Mouse (Mus musculus): Measurements from ENCODE around the gene Mroh7. TPM values are rescaled to one million over a fixed set of nuclear protein-coding genes. Genes with fewer than 3 reads are reported as not detected.

The Mroh7 gene
- polyA plus RNA-seq, 1 experiment, result 17.2 TPM

- TF ChIP-seq CTCF (IDR thresholded peaks at IDR 0.05; ENCODE audit: extremely low read depth, insufficient read length, insufficient replicate concordance, low read depth, low read length), result no peak
- TF ChIP-seq POLR2A (IDR thresholded peaks at IDR 0.05; ENCODE audit: low read depth, low read length), result no peak
Measured at GRCm38 (mm10) chr4:106703956-106704355, 26.8 kb downstream of the Mroh7 start.

GRCm38 (mm10) chr4:106700798-106701197, 29.9 kb downstream of the Mroh7 start:
- 12% methylated on average over 4 of the region's 4 CpGs for WGBS
- Histone ChIP-seq H3K36me3 (ENCODE audit: control insufficient read depth, insufficient read depth, low read length) (no peaks in the 10 kb centered on the region), H3K27ac (ENCODE audit: insufficient read depth, low read depth, low read length) (no peak overlapping the region), H3K4me3 (ENCODE audit: low read depth, low read length) (no peak overlapping the region), H3K27me3 (ENCODE audit: control insufficient read depth, insufficient read depth, low read length) (no peaks in the 10 kb centered on the region), H3K4me1 (ENCODE audit: control insufficient read depth, insufficient read depth, insufficient read length, low read length) (peaks cover 9% of the 10 kb centered on the region)
- no peak for TF ChIP-seq CTCF (IDR thresholded peaks at IDR 0.05; ENCODE audit: extremely low read depth, insufficient read length, insufficient replicate concordance, low read depth, low read length)
- TF ChIP-seq POLR2A (IDR thresholded peaks at IDR 0.05; ENCODE audit: low read depth, low read length), result no peak

More at GRCm38 (mm10) chr4:106703956-106704355, 26.8 kb downstream of the Mroh7 start:
- Histone ChIP-seq H3K27ac (ENCODE audit: insufficient read depth, low read depth, low read length) (no peak overlapping the region), H3K27me3 (ENCODE audit: control insufficient read depth, insufficient read depth, low read length) (no peaks in the 10 kb centered on the region), H3K36me3 (ENCODE audit: control insufficient read depth, insufficient read depth, low read length) (no peaks in the 10 kb centered on the region), H3K4me3 (ENCODE audit: low read depth, low read length) (no peak overlapping the region), H3K4me1 (ENCODE audit: control insufficient read depth, insufficient read depth, insufficient read length, low read length) (peaks cover 14% of the 10 kb centered on the region)
- WGBS, result 83% methylated on average over 10 of the region's 10 CpGs

GRCm38 (mm10) chr4:106699989-106700388, 30.7 kb downstream of the Mroh7 start:
- no peak overlapping the region for H3K27ac ChIP-seq (ENCODE audit: insufficient read depth, low read depth, low read length)
- WGBS, result 16% methylated on average over 9 of the region's 9 CpGs
- TF ChIP-seq POLR2A (IDR thresholded peaks at IDR 0.05; ENCODE audit: low read depth, low read length) (no peak), CTCF (IDR thresholded peaks at IDR 0.05; ENCODE audit: extremely low read depth, insufficient read length, insufficient replicate concordance, low read depth, low read length) (peak; percentile 58; the same call in 1 of the 2 replicates)

GRCm38 (mm10) chr4:106693841-106694430, 36.8 kb downstream of the Mroh7 start:
- Histone ChIP-seq H3K27me3 (ENCODE audit: control insufficient read depth, insufficient read depth, low read length) (no peaks in the 10 kb centered on the region), H3K4me3 (ENCODE audit: low read depth, low read length) (no peak overlapping the region), H3K36me3 (ENCODE audit: control insufficient read depth, insufficient read depth, low read length) (no peaks in the 10 kb centered on the region), H3K4me1 (ENCODE audit: control insufficient read depth, insufficient read depth, insufficient read length, low read length) (peaks cover 2% of the 10 kb centered on the region; the same call in 1 of the 2 replicates), H3K27ac (ENCODE audit: insufficient read depth, low read depth, low read length) (no peak overlapping the region)
- TF ChIP-seq POLR2A (IDR thresholded peaks at IDR 0.05; ENCODE audit: low read depth, low read length), result no peak
- TF ChIP-seq CTCF (IDR thresholded peaks at IDR 0.05; ENCODE audit: extremely low read depth, insufficient read length, insufficient replicate concordance, low read depth, low read length), result no peak
- WGBS, result 76% methylated on average over 15 of the region's 15 CpGs

More at GRCm38 (mm10) chr4:106699989-106700388, 30.7 kb downstream of the Mroh7 start:
- H3K4me1 ChIP-seq (ENCODE audit: control insufficient read depth, insufficient read depth, insufficient read length, low read length), result peaks cover 9% of the 10 kb centered on the region; the same call in 1 of the 2 replicates
- H3K27me3 ChIP-seq (ENCODE audit: control insufficient read depth, insufficient read depth, low read length), result no peaks in the 10 kb centered on the region
- H3K36me3 ChIP-seq (ENCODE audit: control insufficient read depth, insufficient read depth, low read length), result no peaks in the 10 kb centered on the region
- H3K4me3 ChIP-seq (ENCODE audit: low read depth, low read length), result no peak overlapping the region

DNA sequence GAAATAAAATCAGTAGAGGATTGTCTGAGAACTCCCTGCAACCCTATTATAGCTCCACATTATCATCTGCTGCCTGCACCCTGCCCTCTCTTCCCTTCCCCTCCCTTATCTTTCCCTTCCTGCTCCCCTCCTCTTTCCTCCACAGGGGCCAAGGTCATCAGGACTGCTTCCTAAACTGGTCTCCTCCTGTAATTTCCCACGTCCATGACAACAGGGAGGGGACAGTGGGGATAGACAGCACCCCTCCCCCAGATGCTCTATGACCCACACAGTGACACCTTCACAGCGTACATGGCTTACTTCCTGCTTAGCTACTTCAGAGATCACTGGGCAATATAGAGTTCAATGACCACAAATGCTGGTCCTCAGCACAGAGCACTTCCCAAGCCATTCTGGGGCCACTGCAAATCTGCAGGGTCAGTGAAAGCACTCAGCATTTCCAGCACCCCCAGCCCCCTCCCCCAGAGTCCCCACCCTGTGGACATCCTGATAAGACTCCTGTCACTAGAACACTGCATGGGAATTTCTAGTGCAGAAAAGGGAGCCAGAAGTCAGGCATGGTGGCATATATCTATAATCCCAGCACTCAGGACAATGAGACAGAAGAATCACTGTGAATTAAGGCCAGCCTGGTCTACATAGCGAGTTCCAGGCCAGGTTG, 42.0 kb downstream of the Mroh7 start:
- H3K27ac ChIP-seq (ENCODE audit: insufficient read depth, low read depth, low read length), result peak overlapping the region; percentile 77
- 23% methylated on average over 3 of the region's 3 CpGs for WGBS
- TF ChIP-seq POLR2A (IDR thresholded peaks at IDR 0.05; ENCODE audit: low read depth, low read length) (no peak), CTCF (IDR thresholded peaks at IDR 0.05; ENCODE audit: extremely low read depth, insufficient read length, insufficient replicate concordance, low read depth, low read length) (no peak)

DNA sequence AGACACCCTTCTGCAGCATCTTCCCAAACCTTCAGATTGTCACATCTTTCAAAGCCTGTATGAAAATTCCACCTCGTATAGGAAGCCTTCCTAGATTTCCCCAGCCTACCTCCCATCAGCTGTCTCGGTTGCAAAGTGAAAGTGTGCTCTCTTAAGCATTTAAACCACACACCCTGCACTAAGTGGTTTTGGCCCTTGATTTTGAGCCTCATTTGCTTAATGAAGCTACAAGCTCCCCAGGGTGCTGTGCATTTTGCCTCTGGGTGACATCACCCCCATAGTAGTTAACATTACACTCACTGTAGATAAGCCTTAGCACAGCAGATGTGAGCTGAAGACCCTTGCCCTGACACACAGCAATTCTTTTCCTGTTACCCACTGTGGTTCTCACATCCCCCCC, 49.8 kb downstream of the Mroh7 start:
- Histone ChIP-seq H3K27me3 (ENCODE audit: control insufficient read depth, insufficient read depth, low read length) (no peaks in the 10 kb centered on the region), H3K4me3 (ENCODE audit: low read depth, low read length) (no peak overlapping the region), H3K36me3 (ENCODE audit: control insufficient read depth, insufficient read depth, low read length) (peaks cover 10% of the 10 kb centered on the region), H3K27ac (ENCODE audit: insufficient read depth, low read depth, low read length) (no peak overlapping the region), H3K4me1 (ENCODE audit: control insufficient read depth, insufficient read depth, insufficient read length, low read length) (peaks cover 2% of the 10 kb centered on the region; the same call in 1 of the 2 replicates)
- no peak for TF ChIP-seq POLR2A (IDR thresholded peaks at IDR 0.05; ENCODE audit: low read depth, low read length)
- 23% methylated on average over 2 of the region's 2 CpGs for WGBS

More for the DNA sequence above, 42.0 kb downstream of the Mroh7 start:
- no peaks in the 10 kb centered on the region for H3K36me3 ChIP-seq (ENCODE audit: control insufficient read depth, insufficient read depth, low read length)
- no peaks in the 10 kb centered on the region for H3K27me3 ChIP-seq (ENCODE audit: control insufficient read depth, insufficient read depth, low read length)
- no peak overlapping the region for H3K4me3 ChIP-seq (ENCODE audit: low read depth, low read length)
- peaks cover 7% of the 10 kb centered on the region; the same call in 1 of the 2 replicates for H3K4me1 ChIP-seq (ENCODE audit: control insufficient read depth, insufficient read depth, insufficient read length, low read length)

DNA sequence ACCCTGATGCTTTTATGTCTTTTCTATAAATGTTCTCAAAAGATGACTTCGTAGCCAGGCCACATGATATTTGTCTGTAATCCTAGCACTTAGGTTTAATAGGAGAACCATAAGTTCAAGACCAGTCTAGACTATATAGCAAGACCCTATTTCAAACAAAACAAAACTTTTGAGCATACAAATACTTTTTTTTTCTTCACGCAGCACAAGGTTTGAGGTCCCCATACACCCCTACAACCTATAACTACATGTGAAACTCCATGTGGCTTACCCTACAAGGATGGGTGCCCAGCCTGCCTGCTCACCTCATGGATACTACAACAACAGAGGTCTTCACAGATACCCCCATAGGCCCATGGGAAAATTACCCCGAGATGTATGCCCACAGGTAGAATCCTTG, 51.6 kb downstream of the Mroh7 start:
- 39% methylated on average over 3 of the region's 3 CpGs for WGBS
- no peak overlapping the region for H3K4me3 ChIP-seq (ENCODE audit: low read depth, low read length)

More for the DNA sequence above, 51.6 kb downstream of the Mroh7 start:
- no peak overlapping the region for H3K27ac ChIP-seq (ENCODE audit: insufficient read depth, low read depth, low read length)
- H3K4me1 ChIP-seq (ENCODE audit: control insufficient read depth, insufficient read depth, insufficient read length, low read length), result no peaks in the 10 kb centered on the region
- H3K27me3 ChIP-seq (ENCODE audit: control insufficient read depth, insufficient read depth, low read length), result no peaks in the 10 kb centered on the region
- no peak for TF ChIP-seq POLR2A (IDR thresholded peaks at IDR 0.05; ENCODE audit: low read depth, low read length)
- no peak for TF ChIP-seq CTCF (IDR thresholded peaks at IDR 0.05; ENCODE audit: extremely low read depth, insufficient read length, insufficient replicate concordance, low read depth, low read length)
- peaks cover 23% of the 10 kb centered on the region for H3K36me3 ChIP-seq (ENCODE audit: control insufficient read depth, insufficient read depth, low read length)
